In genomic region chr2:179307286-179307931, GRCm38 (mm10) we compare ENCODE assay signal across 9 mouse cellular contexts.
A peak's percentile ranks its signal among the peaks of the same experiment; 100 is the strongest.
DNase-seq lines count a peak whose midpoint lies in the region; ATAC-seq lines count a peak whose summit lies in the region.
"Had no signal": no experiment of that assay in that cellular context is flagged by ENCODE, and none has a peak within 500 bp of the region (broad histone marks: within the 10 kb centered on the region; RNA-seq: fewer than 3 reads in every experiment).

No protein-coding gene starts in this region.

- no peak for DNase-seq in kidney, adult 11 months
- DNase-seq in embryo, embryonic 10.5 days (ENCODE audit: low spot score): peak; percentile 77
- DNase-seq in hindbrain, embryonic 10.5 days (ENCODE audit: low spot score): peak; percentile 77
- no peak for DNase-seq in urinary bladder, adult 2 months (ENCODE audit: low spot score)
- DNase-seq in gastrocnemius, postnatal 10 days: no peak
- DNase-seq: liver, embryonic 13.5 days had no signal

- H3K36me3 ChIP-seq in kidney, embryonic 15.5 days: no peaks in the 10 kb centered on the region
- H3K36me3 ChIP-seq in hindbrain, embryonic 10.5 days: no peaks in the 10 kb centered on the region
- H3K36me3 ChIP-seq in midbrain, embryonic 15.5 days (replicated peaks): no peaks in the 10 kb centered on the region
- H3K36me3 ChIP-seq: liver, embryonic 13.5 days had no signal

- H3K4me1 ChIP-seq in kidney, embryonic 15.5 days: peaks cover 22% of the 10 kb centered on the region
- peaks cover 40% of the 10 kb centered on the region for H3K4me1 ChIP-seq in hindbrain, embryonic 10.5 days (replicated peaks)
- H3K4me1 ChIP-seq in midbrain, embryonic 15.5 days: peaks cover 22% of the 10 kb centered on the region
- H3K4me1 ChIP-seq: liver, embryonic 13.5 days had no signal

- H3K4me2 ChIP-seq in kidney, embryonic 15.5 days: 0 out of 2 replicates have a peak overlapping the region, but pooled peaks have one; percentile 2
- no peak overlapping the region for H3K4me2 ChIP-seq in midbrain, embryonic 15.5 days
- H3K4me2 ChIP-seq: liver, embryonic 13.5 days had no signal

- no peak overlapping the region for H3K4me3 ChIP-seq in kidney, embryonic 15.5 days (replicated peaks)
- H3K4me3 ChIP-seq in hindbrain, embryonic 10.5 days: peak overlapping the region; percentile 28; the same call in 1 of the 2 replicates
- no peak overlapping the region for H3K4me3 ChIP-seq in midbrain, embryonic 15.5 days
- H3K4me3 ChIP-seq: liver, embryonic 13.5 days had no signal

- no peak overlapping the region for H3K9ac ChIP-seq in kidney, embryonic 15.5 days
- H3K9ac ChIP-seq in midbrain, embryonic 15.5 days: no peak overlapping the region
- H3K9ac ChIP-seq: liver, embryonic 13.5 days had no signal

- no peak overlapping the region for H3K27ac ChIP-seq in kidney, embryonic 15.5 days
- peak overlapping the region; percentile 74; the same call in 1 of the 2 replicates for H3K27ac ChIP-seq in hindbrain, embryonic 10.5 days
- peak overlapping the region; percentile 70 for H3K27ac ChIP-seq in midbrain, embryonic 15.5 days
- H3K27ac ChIP-seq: liver, embryonic 13.5 days had no signal

- peaks cover 9% of the 10 kb centered on the region; the same call in 1 of the 2 replicates for H3K27me3 ChIP-seq in kidney, embryonic 15.5 days
- H3K27me3 ChIP-seq in hindbrain, embryonic 10.5 days (ENCODE audit: insufficient read depth, poor library complexity, severe bottlenecking): peaks cover 79% of the 10 kb centered on the region
- H3K27me3 ChIP-seq in midbrain, embryonic 15.5 days (replicated peaks): no peaks in the 10 kb centered on the region
- H3K27me3 ChIP-seq: liver, embryonic 13.5 days had no signal

- ATAC-seq in kidney, embryonic 15.5 days (replicated peaks; ENCODE audit: low FRiP score): peak; percentile 82
- peak; percentile 89 for ATAC-seq in midbrain, embryonic 15.5 days (replicated peaks)
- ATAC-seq in megakaryocyte progenitor cell, adult 5-6 weeks (replicated peaks; ENCODE audit: poor library complexity): no peak

- H3K9me3 ChIP-seq in kidney, embryonic 15.5 days (replicated peaks): no peaks in the 10 kb centered on the region
- H3K9me3 ChIP-seq in hindbrain, embryonic 10.5 days: no peaks in the 10 kb centered on the region
- H3K9me3 ChIP-seq in midbrain, embryonic 15.5 days: no peaks in the 10 kb centered on the region
- H3K9me3 ChIP-seq: liver, embryonic 13.5 days had no signal

- WGBS in kidney, embryonic 15.5 days: 18% methylated on average over 11 of the region's 11 CpGs
- 3% methylated on average over 11 of the region's 11 CpGs for WGBS in hindbrain, embryonic 10.5 days
- WGBS in midbrain, embryonic 15.5 days: 7% methylated on average over 11 of the region's 11 CpGs

Comparison
In these comparisons a context has a peak if more than half of its experiments do, and no peak if none do; other contexts are left out.
1. DNase-seq: peak in embryo, embryonic 10.5 days (single experiment) and hindbrain, embryonic 10.5 days (single experiment); none in kidney, adult 11 months (single experiment), urinary bladder, adult 2 months (single experiment) and gastrocnemius, postnatal 10 days (single experiment).